Mouse (Mus musculus) hematopoietic multipotent progenitor cell, adult 10-12 weeks (in vitro differentiated cells): ENCODE measurements around the gene Gm21719. TPM values are rescaled to one million over a fixed set of nuclear protein-coding genes. Genes with fewer than 3 reads are reported as not detected.

Experiments used
- polyA plus RNA-seq: library from polyadenylated mRNA; stranded (reverse); fragments of >175 nt; gene quantifications from 2 replicates; pipeline ENCODE4 v1.2.3, GENCODE M21; 2012; ENCODE audit warnings: low replicate concordance

The Gm21719 gene
- polyA plus RNA-seq = not detected in 2 replicates

GRCm38 (mm10) chrY:6682772-6683171 is at the start of gene Gm21719:
Gene Gm21719 (minus strand): TSS chrY:6682872.

Other genes with a start within 250 kb of the Gm21719 start
- not detected in 2 replicates for gene Gm28919, start 99.3 kb downstream of the Gm21719 start, polyA plus RNA-seq
- gene Gm20830, start 235.4 kb upstream of the Gm21719 start, polyA plus RNA-seq = not detected in 2 replicates